Mouse (Mus musculus) frontal cortex, postnatal 14 days (tissue): ENCODE results near the gene Plaa.
A peak's percentile ranks its signal among the peaks of the same experiment; 100 is the strongest.

Experiments
- DNase-seq, 2 experiments: peaks; one replicate each; pipeline ENCODE4 v3.0.0; 2022; ENCODE audit warnings: low spot score in 2 of 2

Gene Plaa

GRCm38 (mm10) chr4:94556265-94557054 is 46.6 kb downstream of the Plaa start, which contains the start of the genes Gm10306 and Caap1:
Gm10306 (plus strand) TSS chr4:94556546.
Caap1 (minus strand) TSS chr4:94556796.
- DNase-seq, result peak; percentile 83 to 92

GRCm38 (mm10) chr4:94554955-94555494 is 48.0 kb downstream of the Plaa start:
- no peak for DNase-seq

GRCm38 (mm10) chr4:94544321-94544720 is 58.7 kb downstream of the Plaa start:
- no peak for DNase-seq

- DNase-seq, result no peak
Observed at GRCm38 (mm10) chr4:94543041-94543440, 60.0 kb downstream of the Plaa start.

GRCm38 (mm10) chr4:94533205-94533604 is 69.8 kb downstream of the Plaa start:
- DNase-seq, result no peak

GRCm38 (mm10) chr4:94529448-94529847 is 73.6 kb downstream of the Plaa start:
- DNase-seq, result no peak

GRCm38 (mm10) chr4:94523321-94523720 is 79.7 kb downstream of the Plaa start:
- no peak for DNase-seq

- peak; percentile 10 to 24 for DNase-seq
Observed at GRCm38 (mm10) chr4:94517631-94518030, 85.4 kb downstream of the Plaa start.
